Mouse (Mus musculus): ENCODE measurements around the gene 9630041A04Rik.

DNA sequence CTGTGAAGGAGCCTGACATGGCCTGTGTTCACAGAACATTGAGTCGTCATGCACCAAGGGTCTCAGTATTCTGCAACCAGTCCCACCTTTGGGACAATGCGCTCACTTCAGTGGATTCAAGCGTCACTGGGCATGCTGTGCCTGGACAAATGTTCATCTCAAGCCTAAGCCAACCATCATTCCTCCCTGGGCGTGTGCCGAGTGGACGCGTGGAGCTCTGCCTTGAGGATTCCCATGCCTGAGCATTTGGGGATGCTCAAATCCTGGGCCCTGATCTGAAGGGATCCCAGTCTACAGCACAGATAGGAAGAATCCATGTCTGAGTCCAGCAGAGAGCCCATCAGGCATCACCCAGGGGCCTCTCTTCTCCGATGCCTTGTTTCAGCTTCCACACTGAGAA is 36.0 kb upstream of the 9630041A04Rik start:
- no peak for TF ChIP-seq CTCF (conservative IDR thresholded peaks at IDR 0.05 in 1 of 2, IDR thresholded peaks at IDR 0.05 in 1 of 2; ENCODE audit: low read depth in 2 of 2, low read length in 2 of 2)
- TF ChIP-seq CHD2 (IDR thresholded peaks at IDR 0.05; ENCODE audit: low read length) = no peak
- no peak for TF ChIP-seq POLR2A (IDR thresholded peaks at IDR 0.05; ENCODE audit: low read depth, low read length)
- no peak for TF ChIP-seq SIN3A (IDR thresholded peaks at IDR 0.05; ENCODE audit: low read length)
- no peak for TF ChIP-seq EP300 (IDR thresholded peaks at IDR 0.05; ENCODE audit: low read length)
- no peak for TF ChIP-seq UBTF (IDR thresholded peaks at IDR 0.05; ENCODE audit: low read depth, low read length)
- TF ChIP-seq ELF1 (IDR thresholded peaks at IDR 0.05; ENCODE audit: low read depth, low read length) = no peak
- no peak for TF ChIP-seq TBP (conservative IDR thresholded peaks at IDR 0.05; ENCODE audit: low read depth, low read length)
- TF ChIP-seq MAZ (IDR thresholded peaks at IDR 0.05; ENCODE audit: low read depth, low read length) = no peak
- TF ChIP-seq JUND (conservative IDR thresholded peaks at IDR 0.05; ENCODE audit: low read depth, low read length) = no peak
